Comparison of ENCODE assay signal across 40 mouse cellular contexts in the genomic region with DNA sequence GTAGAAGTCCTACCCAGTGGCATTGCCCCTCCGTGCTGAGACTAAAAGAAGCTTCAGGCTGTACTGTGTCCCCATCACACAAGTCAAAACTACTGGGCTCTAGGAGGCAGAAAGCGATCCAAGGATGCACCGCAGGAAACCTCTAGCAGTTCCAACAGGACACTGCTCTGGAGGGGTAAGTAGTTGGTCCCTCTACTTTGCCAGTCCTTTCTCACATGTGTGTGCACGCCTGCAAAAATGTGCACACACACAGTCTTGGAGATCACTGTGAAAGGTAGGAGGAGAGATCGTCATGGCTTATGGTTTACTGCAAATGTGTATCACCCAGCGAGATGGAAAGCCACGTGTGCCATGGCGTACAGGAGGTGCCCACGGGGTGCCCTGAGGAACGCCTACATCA. TPM values are rescaled to one million over a fixed set of nuclear protein-coding genes. Genes with fewer than 3 reads are reported as not detected.
"Had no signal": no experiment of that assay in that cellular context is flagged by ENCODE, and none has a peak within 500 bp of the region (broad histone marks: within the 10 kb centered on the region; RNA-seq: fewer than 3 reads in every experiment).

No protein-coding gene starts in this region.

- H3K4me1 ChIP-seq: hindbrain, embryonic 10.5 days; hindbrain, embryonic 12.5 days; hindbrain, embryonic 13.5 days; hindbrain, embryonic 15.5 days; intestine, embryonic 15.5 days; kidney, embryonic 15.5 days had no signal

- H3K4me3 ChIP-seq: heart, embryonic 12.5 days; heart, embryonic 13.5 days; heart, embryonic 15.5 days; hindbrain, embryonic 10.5 days; hindbrain, embryonic 12.5 days; hindbrain, embryonic 13.5 days; hindbrain, embryonic 15.5 days; intestine, embryonic 15.5 days; kidney, embryonic 15.5 days; layer of hippocampus, adult 2 months; left cerebral cortex, adult 2 months had no signal

- H3K27me3 ChIP-seq: heart, embryonic 12.5 days; heart, embryonic 13.5 days; heart, embryonic 15.5 days; hindbrain, embryonic 12.5 days; hindbrain, embryonic 13.5 days; hindbrain, embryonic 15.5 days; intestine, embryonic 15.5 days; kidney, embryonic 15.5 days had no signal

- H3K27ac ChIP-seq: heart, embryonic 13.5 days; heart, embryonic 15.5 days; hindbrain, embryonic 10.5 days; hindbrain, embryonic 12.5 days; hindbrain, embryonic 13.5 days; hindbrain, embryonic 14.5 days; hindbrain, embryonic 15.5 days; hindbrain, postnatal 0 days; intestine, embryonic 15.5 days; kidney, embryonic 15.5 days; kidney, postnatal 0 days; layer of hippocampus, adult 2 months; left cerebral cortex, adult 2 months had no signal

- DNase-seq: heart, postnatal 10 days; heart, postnatal 14 days; heart, postnatal 36 days; heart, postnatal 4 days; kidney, adult 11 months; kidney, adult 18-20 months; kidney, adult 2 months; kidney, adult 8-10 months; kidney, adult 9 months; kidney, postnatal 10 days; kidney, postnatal 14 days; kidney, postnatal 25 days; kidney, postnatal 36 days; kidney, postnatal 4 days; layer of hippocampus, adult 9-11 months; layer of hippocampus, postnatal 36 days had no signal

- ATAC-seq: hindbrain, embryonic 16.5 days; hindbrain, postnatal 0 days; inflammation-experienced regulatory T-cells, adult 6 months; intestine, embryonic 15.5 days; intestine, embryonic 16.5 days; intestine, postnatal 0 days had no signal

RNA-seq across cellular contexts. Expression of gene Ccdc190, which starts 24.2 kb away (rescaled TPM):
- total RNA-seq: heart, postnatal 36 days; heart, postnatal 4 days; hematopoietic stem cell, adult 5-6 weeks had no signal
- polyA plus RNA-seq: heart, embryonic 12.5 days; heart, embryonic 13.5 days; heart, embryonic 14.5 days; heart, embryonic 15.5 days; heart, postnatal 0 days; hindbrain, embryonic 10.5 days; inflammation-experienced regulatory T-cells, adult 6 months; intestine, embryonic 14.5 days; intestine, embryonic 15.5 days; intestine, embryonic 16.5 days; intestine, postnatal 0 days; kidney, adult 2 months; kidney, embryonic 14.5 days; kidney, embryonic 15.5 days; kidney, embryonic 16.5 days had no signal
